ENCODE assay signal across 21 mouse cellular contexts in the genomic region with DNA sequence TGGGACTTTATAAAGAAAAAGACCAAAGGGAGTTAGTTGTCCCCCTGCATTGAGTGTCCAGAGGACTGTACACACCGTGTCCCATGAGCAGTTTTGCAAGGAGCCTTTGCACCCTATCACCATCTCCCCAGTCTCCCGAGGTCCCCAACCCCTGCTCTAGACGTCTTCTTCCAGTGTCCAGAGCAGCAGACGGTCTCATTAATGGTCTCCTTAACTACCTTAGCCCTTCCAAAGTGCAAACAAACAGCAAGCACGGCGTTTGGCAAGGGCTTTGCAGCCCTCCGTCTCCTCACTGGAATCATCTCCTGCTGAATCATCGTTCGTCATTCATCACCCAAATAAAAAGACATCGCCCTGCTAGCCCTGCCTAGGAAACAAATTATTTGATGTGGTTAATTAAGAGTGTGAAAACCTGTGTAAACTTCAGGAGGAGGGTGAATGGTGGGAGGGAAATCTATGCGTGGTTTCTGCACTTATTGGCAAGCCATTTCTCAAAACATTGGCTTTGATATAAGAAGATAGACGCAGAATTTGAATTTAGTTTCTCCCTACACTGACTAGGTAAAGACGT.
A peak's percentile ranks its signal among the peaks of the same experiment; 100 is the strongest.
DNase-seq lines count a peak whose midpoint lies in the region; ATAC-seq and TF ChIP-seq lines count a peak whose summit lies in the region.
"Had no signal": no experiment of that assay in that cellular context is flagged by ENCODE, and none has a peak within 500 bp of the region (broad histone marks: within the 10 kb centered on the region; RNA-seq: fewer than 3 reads in every experiment).

No protein-coding gene starts in this region.

- ATAC-seq in forebrain, embryonic 12.5 days (ENCODE audit: low FRiP score) = no peak
- no peak for ATAC-seq in forebrain, embryonic 15.5 days (replicated peaks)
- no peak for ATAC-seq in midbrain, embryonic 16.5 days
- no peak for ATAC-seq in midbrain, embryonic 14.5 days (ENCODE audit: low FRiP score, low TSS enrichment)
- ATAC-seq: intestine, postnatal 0 days had no signal

- 56% methylated on average over 13 of the region's 13 CpGs for WGBS in forebrain, embryonic 12.5 days
- 32% methylated on average over 13 of the region's 13 CpGs for WGBS in forebrain, embryonic 15.5 days
- WGBS in kidney, adult 2 months = 36% methylated on average over 13 of the region's 13 CpGs
- WGBS in midbrain, embryonic 16.5 days = 67% methylated on average over 13 of the region's 13 CpGs
- 70% methylated on average over 13 of the region's 13 CpGs for WGBS in midbrain, embryonic 14.5 days

- peaks cover 31% of the 10 kb centered on the region for H3K4me1 ChIP-seq in forebrain, embryonic 12.5 days
- peaks cover 34% of the 10 kb centered on the region for H3K4me1 ChIP-seq in forebrain, embryonic 15.5 days
- peaks cover 7% of the 10 kb centered on the region; the same call in 1 of the 2 replicates for H3K4me1 ChIP-seq in kidney, adult 2 months (ENCODE audit: control insufficient read depth, insufficient read depth, low read length)
- peaks cover 20% of the 10 kb centered on the region for H3K4me1 ChIP-seq in midbrain, embryonic 16.5 days (ENCODE audit: control insufficient read depth, insufficient read depth, low read length)
- H3K4me1 ChIP-seq in midbrain, embryonic 14.5 days (ENCODE audit: control insufficient read depth, insufficient read depth, low read length) = peaks cover 15% of the 10 kb centered on the region
- H3K4me1 ChIP-seq: embryonic facial prominence, embryonic 15.5 days; stomach, embryonic 15.5 days had no signal

- peak overlapping the region; percentile 13; the same call in 1 of the 2 replicates for H3K27ac ChIP-seq in forebrain, embryonic 12.5 days
- no peak overlapping the region for H3K27ac ChIP-seq in forebrain, embryonic 15.5 days (replicated peaks)
- H3K27ac ChIP-seq in kidney, adult 2 months (ENCODE audit: insufficient read depth, low read depth, low read length) = no peak overlapping the region
- 0 out of 2 replicates have a peak overlapping the region, but pooled peaks have one; percentile 6 for H3K27ac ChIP-seq in midbrain, embryonic 16.5 days (ENCODE audit: low read length)
- no peak overlapping the region for H3K27ac ChIP-seq in midbrain, embryonic 14.5 days (replicated peaks; ENCODE audit: low read depth, low read length)
- H3K27ac ChIP-seq: embryonic facial prominence, embryonic 15.5 days; hindbrain, embryonic 12.5 days; left cerebral cortex, adult 2 months; liver, embryonic 14.5 days; stomach, embryonic 15.5 days had no signal

- no peak overlapping the region for H3K9ac ChIP-seq in forebrain, embryonic 12.5 days
- no peak overlapping the region for H3K9ac ChIP-seq in forebrain, embryonic 15.5 days (replicated peaks)
- H3K9ac ChIP-seq in midbrain, embryonic 16.5 days (ENCODE audit: low read depth, low read length) = no peak overlapping the region
- no peak overlapping the region for H3K9ac ChIP-seq in midbrain, embryonic 14.5 days (replicated peaks; ENCODE audit: low read length)
- H3K9ac ChIP-seq: embryonic facial prominence, embryonic 15.5 days; heart, embryonic 12.5 days; hindbrain, embryonic 12.5 days; liver, embryonic 14.5 days; lung, embryonic 15.5 days; stomach, embryonic 15.5 days had no signal

- no peaks in the 10 kb centered on the region; the same call in 1 of the 2 replicates for H3K36me3 ChIP-seq in forebrain, embryonic 12.5 days (replicated peaks)
- no peaks in the 10 kb centered on the region for H3K36me3 ChIP-seq in forebrain, embryonic 15.5 days
- no peaks in the 10 kb centered on the region for H3K36me3 ChIP-seq in kidney, adult 2 months (ENCODE audit: control insufficient read depth, insufficient read depth, low read length)
- H3K36me3 ChIP-seq in midbrain, embryonic 16.5 days (ENCODE audit: control insufficient read depth, insufficient read depth, low read length) = no peaks in the 10 kb centered on the region
- H3K36me3 ChIP-seq in midbrain, embryonic 14.5 days (ENCODE audit: control insufficient read depth, insufficient read depth, low read length) = no peaks in the 10 kb centered on the region
- H3K36me3 ChIP-seq: embryonic facial prominence, embryonic 15.5 days; G1E; hindbrain, embryonic 12.5 days; stomach, embryonic 15.5 days had no signal

- no peaks in the 10 kb centered on the region for H3K9me3 ChIP-seq in forebrain, embryonic 12.5 days
- H3K9me3 ChIP-seq in forebrain, embryonic 15.5 days = no peaks in the 10 kb centered on the region
- H3K9me3 ChIP-seq in midbrain, embryonic 16.5 days (replicated peaks; ENCODE audit: control insufficient read depth, low read length, poor library complexity, severe bottlenecking) = no peaks in the 10 kb centered on the region
- no peaks in the 10 kb centered on the region for H3K9me3 ChIP-seq in midbrain, embryonic 14.5 days (ENCODE audit: control insufficient read depth, low read length)
- H3K9me3 ChIP-seq: embryonic facial prominence, embryonic 15.5 days; heart, embryonic 12.5 days; hindbrain, embryonic 12.5 days; lung, embryonic 15.5 days; stomach, embryonic 15.5 days had no signal

- no peaks in the 10 kb centered on the region for H3K27me3 ChIP-seq in forebrain, embryonic 12.5 days
- no peaks in the 10 kb centered on the region for H3K27me3 ChIP-seq in forebrain, embryonic 15.5 days
- H3K27me3 ChIP-seq in kidney, adult 2 months (replicated peaks; ENCODE audit: control insufficient read depth, insufficient read depth, low read length) = no peaks in the 10 kb centered on the region
- no peaks in the 10 kb centered on the region for H3K27me3 ChIP-seq in midbrain, embryonic 16.5 days (ENCODE audit: control insufficient read depth, insufficient read depth, low read depth, low read length)
- no peaks in the 10 kb centered on the region for H3K27me3 ChIP-seq in midbrain, embryonic 14.5 days (ENCODE audit: control insufficient read depth, insufficient read depth, low read length)
- H3K27me3 ChIP-seq: CH12.LX; embryonic facial prominence, embryonic 15.5 days; heart, embryonic 12.5 days; hindbrain, embryonic 12.5 days; lung, embryonic 15.5 days; stomach, embryonic 15.5 days had no signal

- no peak overlapping the region for H3K4me3 ChIP-seq in forebrain, embryonic 12.5 days (replicated peaks)
- H3K4me3 ChIP-seq in forebrain, embryonic 15.5 days = no peak overlapping the region
- no peak overlapping the region for H3K4me3 ChIP-seq in kidney, adult 2 months (ENCODE audit: insufficient read depth, low read depth, low read length)
- no peak overlapping the region for H3K4me3 ChIP-seq in midbrain, embryonic 16.5 days (ENCODE audit: low read depth, low read length)
- no peak overlapping the region for H3K4me3 ChIP-seq in midbrain, embryonic 14.5 days (replicated peaks; ENCODE audit: low read depth, low read length)
- H3K4me3 ChIP-seq: embryonic facial prominence, embryonic 15.5 days; heart, embryonic 12.5 days; hindbrain, embryonic 12.5 days; left cerebral cortex, adult 2 months; lung, embryonic 15.5 days; stomach, embryonic 15.5 days had no signal

- no peak overlapping the region for H3K4me2 ChIP-seq in forebrain, embryonic 12.5 days
- H3K4me2 ChIP-seq in forebrain, embryonic 15.5 days (replicated peaks) = no peak overlapping the region
- no peak overlapping the region for H3K4me2 ChIP-seq in midbrain, embryonic 16.5 days (ENCODE audit: low read length)
- H3K4me2 ChIP-seq in midbrain, embryonic 14.5 days (ENCODE audit: low read length) = no peak overlapping the region
- H3K4me2 ChIP-seq: embryonic facial prominence, embryonic 15.5 days; heart, embryonic 12.5 days; hindbrain, embryonic 12.5 days; lung, embryonic 15.5 days; stomach, embryonic 15.5 days had no signal

- TF ChIP-seq CTCF in kidney, adult 2 months (conservative IDR thresholded peaks at IDR 0.05; ENCODE audit: insufficient read depth, insufficient read length, low read depth, low read length) = no peak

- peak; percentile 35 for DNase-seq in kidney, adult 2 months
- DNase-seq in kidney, adult 8-10 months = no peak
- no peak for DNase-seq in midbrain, embryonic 14.5 days
- no peak for DNase-seq in liver
- DNase-seq: B cell, adult 2 months; cerebellum, adult 9-10 months; kidney, postnatal 4 days; thymus, postnatal 36 days had no signal

- TF ChIP-seq POLR2A in kidney, adult 2 months (IDR thresholded peaks at IDR 0.05; ENCODE audit: low read depth, low read length) = no peak

Comparison
In these comparisons a context has a peak if more than half of its experiments do, and no peak if none do; other contexts are left out.
1. H3K27ac ChIP-seq: peak in forebrain, embryonic 12.5 days (single experiment) and midbrain, embryonic 16.5 days (single experiment); none in forebrain, embryonic 15.5 days (single experiment), kidney, adult 2 months (single experiment) and midbrain, embryonic 14.5 days (single experiment).